Mouse (Mus musculus) right cerebral cortex, adult 2 months (tissue): ENCODE measurements around the gene Jmjd4.

ENCODE experiments used
- DNase-seq, 2 experiments: peaks; one replicate each; pipeline ENCODE4 v3.0.0; 2021 to 2022; ENCODE audit warnings: low spot score in 2 of 2

The Jmjd4 gene

DNA sequence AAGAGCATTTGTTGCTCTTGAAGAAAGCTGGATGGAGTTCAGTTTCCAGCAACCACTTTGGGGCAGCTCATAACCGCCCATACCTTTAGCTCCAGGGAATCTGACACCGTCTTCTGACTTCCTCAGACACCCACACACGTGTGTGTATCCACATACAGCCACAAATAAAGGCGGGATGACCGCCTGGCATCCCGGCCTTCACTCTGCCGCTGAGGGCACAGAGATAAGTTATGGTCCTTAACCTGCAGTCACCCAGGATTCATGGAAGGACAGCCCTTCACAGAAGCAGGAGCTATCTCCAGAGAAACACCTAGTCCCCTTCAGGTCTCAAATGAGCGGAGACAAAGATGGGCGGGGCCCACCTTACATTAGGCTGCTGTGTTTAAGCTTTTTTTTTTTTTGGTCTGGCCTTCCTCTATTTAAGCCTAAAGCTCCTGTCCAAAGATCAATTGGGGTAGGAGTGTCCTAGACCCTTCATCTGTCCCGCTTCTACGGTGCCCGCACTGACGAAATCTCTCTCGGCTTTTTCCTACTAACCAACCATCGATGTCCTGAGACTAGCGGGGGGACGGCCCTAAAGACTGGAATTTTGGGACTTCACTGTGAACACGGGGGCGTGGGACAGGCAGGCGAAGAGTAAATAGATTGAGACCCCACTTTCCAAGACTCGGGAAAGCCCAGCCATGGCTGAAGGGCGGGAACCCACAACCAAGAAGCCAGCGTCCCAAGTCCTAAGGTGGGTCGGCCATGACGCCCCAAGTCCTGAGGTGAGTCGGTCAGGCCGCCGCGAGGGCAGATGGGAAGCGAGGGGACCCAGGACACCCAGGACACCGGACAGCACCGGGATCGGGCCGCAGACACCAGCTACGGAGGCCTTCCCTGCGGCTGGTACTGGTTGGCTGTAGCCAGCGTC, 21.8 kb downstream of the Jmjd4 start:
- DNase-seq: no peak

DNA sequence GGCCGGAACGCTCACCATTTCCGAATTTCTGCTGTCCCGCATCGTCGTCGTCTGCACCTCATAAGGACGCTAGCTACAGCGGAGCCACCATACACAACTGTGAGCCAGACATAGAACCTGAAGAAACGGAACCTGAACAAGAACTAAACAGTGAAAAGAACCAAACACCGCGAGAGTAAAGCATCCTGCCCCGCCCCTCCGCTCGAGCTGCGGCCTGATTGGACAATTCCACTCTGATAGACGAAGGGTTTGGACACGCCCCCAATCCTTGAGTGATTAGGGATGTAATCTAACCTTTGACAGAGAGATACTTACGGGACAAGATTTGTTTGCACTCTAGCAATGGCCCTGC, 22.5 kb downstream of the Jmjd4 start, which contains the start of gene Zfp867:
Gene Zfp867 (minus strand): TSS at position 149 of the 352 bp plus-strand sequence.
- DNase-seq: peak; percentile 91 to 96

DNA sequence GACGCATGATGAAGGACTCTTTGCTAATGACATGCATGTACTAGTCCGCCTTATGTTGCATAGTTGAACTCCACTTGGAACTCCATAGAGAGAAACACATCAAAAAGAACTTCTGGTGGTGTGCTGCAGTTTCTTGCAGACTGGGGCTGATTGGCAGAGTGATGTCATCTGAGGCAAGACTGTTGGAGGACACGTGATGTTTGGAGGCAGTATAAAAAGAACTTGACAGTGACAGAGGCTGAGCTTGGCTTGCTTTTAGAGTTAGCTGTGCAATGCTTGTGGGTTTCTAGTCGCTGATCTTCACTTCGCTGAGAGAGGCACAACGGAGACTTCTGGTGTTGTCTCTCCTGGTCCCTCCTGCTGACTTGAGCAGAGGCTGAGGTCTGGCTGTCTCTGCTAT, 27.4 kb downstream of the Jmjd4 start:
- DNase-seq: no peak

DNA sequence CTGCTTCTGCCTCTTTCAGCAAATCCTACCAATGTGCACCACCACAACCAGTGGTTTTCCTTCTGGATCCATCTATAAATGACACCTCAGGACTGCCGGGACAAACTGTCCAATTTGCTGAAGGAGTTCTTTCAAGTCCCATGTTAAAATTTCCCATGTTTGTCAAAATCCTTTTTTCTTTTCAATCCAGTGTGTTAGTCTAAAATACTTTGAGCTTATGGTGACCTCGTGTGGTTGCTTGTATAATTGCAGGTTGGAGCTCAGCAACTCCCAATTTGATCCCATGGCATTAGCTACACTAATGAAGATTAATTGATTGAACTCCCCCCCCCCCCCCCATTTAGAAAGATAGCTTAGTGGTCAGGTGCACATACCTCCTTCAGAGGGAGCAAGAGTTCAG, 33.4 kb downstream of the Jmjd4 start:
- DNase-seq: peak; percentile 73 to 75

DNA sequence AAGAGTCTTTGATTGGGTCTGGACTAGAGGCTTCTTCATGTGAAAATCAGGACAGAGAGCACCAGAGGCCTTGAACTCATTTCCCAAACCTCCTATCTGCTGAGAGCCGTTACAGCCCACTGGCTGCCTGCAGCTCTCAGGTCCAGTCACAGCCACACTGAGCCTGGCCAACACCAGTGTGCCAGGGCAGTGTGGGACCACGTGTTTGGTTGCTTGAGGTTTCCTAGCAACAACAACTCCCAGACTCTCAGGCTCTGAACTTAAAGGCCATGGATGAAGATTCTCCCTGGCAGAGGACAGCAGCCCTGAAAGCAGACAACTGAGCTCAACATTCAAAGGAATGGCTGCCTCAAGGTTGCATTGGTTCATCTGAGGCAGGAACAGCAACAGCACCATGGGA, 35.8 kb downstream of the Jmjd4 start:
- DNase-seq: no peak

DNA sequence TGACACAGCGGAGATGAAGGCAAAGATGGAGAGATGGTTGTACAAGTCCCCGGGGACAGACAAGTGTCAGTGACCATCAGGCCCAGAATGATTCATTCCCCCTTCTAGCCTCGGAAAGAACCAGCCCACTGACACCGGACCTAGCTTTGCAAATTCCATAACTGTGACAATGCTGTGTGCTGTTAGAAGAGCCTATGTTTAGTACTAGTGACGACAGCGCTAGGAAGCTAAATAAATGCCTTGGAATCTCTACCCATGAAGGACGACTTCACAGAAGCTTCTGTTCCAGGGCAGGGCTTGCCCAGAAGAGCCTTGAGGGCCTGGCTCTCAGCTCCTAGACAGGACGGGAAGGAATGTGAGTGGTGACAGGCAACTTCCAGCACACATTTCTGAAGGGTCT, 36.4 kb downstream of the Jmjd4 start:
- DNase-seq: no peak

DNA sequence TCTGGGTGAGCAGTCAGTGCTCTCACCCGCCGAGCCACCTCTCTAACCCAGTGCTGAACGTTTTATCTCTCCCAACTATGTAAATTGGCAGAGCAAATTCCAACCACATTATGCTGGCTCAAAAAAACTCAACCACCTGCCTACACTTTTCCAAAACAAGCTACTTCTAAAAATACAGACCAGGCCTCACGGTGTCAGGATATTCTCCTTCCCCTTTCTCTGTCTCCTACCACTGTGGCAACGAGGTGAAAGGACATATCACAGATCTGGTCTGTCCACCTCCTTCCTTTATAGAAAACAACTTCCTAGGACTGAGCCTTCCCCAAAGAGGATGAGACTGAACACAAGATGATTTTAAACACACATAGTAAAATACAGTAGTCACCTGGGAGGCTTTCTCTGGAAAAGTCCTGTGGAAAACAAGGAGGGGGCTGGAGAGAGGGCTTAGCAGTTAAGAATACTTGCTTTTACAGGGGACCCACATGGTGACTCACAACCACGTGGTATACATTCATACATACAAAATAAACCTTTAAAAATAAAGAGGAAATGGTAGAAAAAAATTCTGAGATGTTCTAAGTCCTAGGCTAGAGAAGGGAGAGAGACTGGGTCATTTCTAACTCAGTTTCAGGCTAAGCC, 46.9 kb downstream of the Jmjd4 start:
- DNase-seq: peak; percentile 34 to 41

DNA sequence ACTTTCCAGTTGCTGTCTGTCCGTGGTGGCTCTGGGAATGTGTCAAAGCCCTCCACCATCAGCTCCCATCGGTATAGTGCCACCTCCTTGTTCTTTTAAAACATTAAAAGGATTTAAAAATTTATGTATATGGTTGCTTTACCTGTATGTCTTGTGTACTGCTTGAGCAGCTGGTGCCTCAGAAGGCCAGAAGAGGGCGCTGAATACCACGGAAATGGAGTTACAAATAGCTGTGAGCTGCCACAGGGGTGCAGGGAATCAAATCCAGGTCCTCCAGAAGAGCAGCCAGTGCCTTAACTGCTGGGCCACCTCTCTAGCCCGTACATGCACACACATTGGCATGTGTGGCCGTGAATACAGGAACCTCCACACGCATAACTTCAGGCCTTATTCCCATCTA, 47.9 kb downstream of the Jmjd4 start:
- no peak for DNase-seq

DNA sequence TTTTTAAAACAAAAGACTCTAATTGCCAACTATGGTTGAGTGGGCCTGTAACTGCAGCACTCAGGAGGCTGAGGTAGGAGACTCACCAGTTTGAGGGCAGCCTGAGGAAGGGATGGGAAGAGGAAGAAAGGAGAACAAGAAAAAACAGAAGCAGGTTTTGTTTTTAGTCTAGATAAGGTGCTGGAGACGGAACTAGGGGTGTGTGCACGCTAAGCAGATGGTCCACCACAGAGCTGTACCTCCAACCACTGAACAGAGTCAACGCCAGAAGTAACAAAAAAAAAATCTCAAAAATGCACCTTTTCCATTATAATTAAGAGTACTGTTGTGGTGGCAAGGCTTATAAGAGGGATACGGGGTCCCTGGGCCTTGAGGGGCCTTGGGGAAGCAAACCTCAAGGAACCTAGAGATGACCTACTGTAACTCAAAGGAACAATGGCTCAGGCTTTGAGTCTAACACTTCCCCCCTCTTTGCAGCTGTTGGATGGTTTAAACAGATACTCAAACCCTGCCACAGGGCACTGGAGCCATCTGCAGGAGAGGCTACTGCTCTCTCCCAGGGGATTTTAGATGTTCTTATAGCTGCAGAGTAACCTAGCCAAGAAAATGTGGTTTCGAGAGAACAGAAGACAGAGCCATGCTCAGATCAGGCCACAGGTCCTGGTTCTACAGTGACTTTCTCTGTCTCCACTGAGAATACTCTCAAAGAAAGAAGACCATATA, 52.3 kb downstream of the Jmjd4 start:
- no peak for DNase-seq

DNA sequence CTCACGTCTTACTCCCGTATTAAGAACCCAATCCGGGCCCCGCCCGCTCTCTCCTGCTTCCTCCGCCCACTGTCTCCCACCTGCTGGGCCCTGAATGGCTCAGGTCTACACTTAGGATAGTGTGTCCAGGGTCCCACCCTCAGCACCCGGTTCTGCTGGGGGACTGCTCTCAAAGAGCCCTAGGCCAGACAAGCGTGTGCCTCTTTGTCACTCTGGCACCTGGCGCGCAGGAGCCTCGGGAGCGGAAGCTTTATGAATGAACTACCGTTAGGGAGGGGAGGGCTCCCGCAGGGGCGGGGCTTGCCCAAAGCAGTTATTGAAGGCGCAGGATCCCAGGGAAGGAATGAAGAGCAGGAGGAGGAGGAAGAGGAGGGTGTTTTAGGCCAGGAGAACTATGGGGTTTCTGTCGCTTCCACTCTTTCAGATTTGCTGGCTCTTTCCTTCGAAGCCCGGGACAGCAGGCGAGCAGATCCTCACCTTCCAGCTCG, 55.5 kb downstream of the Jmjd4 start:
- DNase-seq: peak; percentile 68

DNA sequence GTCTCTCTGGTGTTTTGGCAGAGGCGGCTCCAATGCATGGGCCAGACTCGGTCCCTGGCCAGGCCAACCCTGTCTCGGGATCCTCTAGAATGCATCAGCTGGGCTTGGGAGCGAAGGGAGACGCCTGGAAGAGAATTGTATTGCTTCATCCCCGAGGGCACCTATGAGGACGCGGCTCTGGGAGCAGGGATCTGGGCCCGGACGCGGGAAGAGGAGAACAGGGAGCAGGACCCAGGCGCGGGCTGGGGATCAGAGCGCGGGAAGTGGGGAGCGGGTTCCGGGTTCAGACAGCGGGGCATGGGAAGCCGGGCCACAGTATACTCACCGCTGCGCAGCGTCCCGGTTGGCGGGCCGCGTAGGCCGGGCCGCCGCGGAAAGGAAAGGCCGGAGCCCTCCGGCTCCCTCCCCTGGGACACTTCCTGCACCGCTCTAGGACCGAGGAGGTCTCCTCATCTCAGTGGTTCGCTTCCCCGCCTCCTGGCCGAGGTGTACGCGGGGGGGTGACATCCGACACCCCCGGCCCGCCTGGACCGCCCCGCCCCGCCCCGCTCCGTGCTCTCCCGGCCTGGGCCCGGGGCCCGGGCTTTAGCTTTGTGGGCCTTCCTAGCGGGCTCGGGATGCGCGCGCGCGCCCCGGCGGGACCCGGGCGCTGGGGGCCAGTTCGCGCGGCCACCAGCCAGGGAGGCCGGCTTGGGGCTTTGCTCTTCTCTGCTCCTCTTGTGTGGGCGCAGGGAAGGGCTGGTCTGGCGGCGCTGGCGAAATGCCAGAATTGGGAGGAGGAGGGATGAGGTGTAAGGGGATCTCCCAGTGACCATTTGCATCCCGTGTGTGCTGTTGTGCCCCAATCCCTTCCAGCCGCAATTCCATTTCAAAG, 56.2 kb downstream of the Jmjd4 start:
- DNase-seq: peak; percentile 63

DNA sequence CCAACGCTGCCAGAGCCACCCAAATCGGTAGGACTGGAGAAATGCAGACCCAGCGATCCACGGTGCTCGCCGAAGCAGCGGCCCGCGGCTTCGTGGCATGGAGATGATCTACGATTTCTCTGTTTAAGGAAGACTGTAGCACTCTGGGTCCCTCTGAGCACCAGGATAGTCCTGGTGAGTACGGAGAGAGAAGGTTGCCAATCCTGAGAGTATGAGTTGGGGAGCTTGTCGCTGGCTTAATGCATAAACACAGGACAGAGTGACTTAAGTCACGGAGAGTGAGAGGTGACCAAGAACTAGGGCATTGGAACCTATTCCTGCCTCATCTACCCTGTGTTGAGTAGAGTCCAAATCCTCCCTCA, 56.8 kb downstream of the Jmjd4 start:
- DNase-seq: no peak
